Mouse (Mus musculus) midbrain, embryonic 16.5 days (tissue): ENCODE results near the gene Csdc2. TPM values are rescaled to one million over a fixed set of nuclear protein-coding genes. Genes with fewer than 3 reads are reported as not detected.
"Not testable (repeated sequence)": the region's sequence is repeated elsewhere in the genome, so short reads cannot be mapped to it uniquely, and the experiment has no call there.

Experiments used
- ATAC-seq: fragments of 200-750 bp; cut with Nextera tagmentation; 2 replicates; pipeline ENCODE4 v1.8.0; 2017; ENCODE audit warnings: moderate TSS enrichment
- H3K27ac ChIP-seq: fragments of 300-500 bp; sonication (generic); 2 replicates; pipeline ENCODE4 v1.5.1; 2014; ENCODE audit warnings: mild to moderate bottlenecking, low read length, mixed read lengths
- H3K27me3 ChIP-seq: fragments of 300-500 bp; sonication (generic); 2 replicates; pipeline ENCODE4 v1.6.1; 2014; ENCODE audit warnings: low read depth, low read length, mixed read lengths; ENCODE audit not compliant: control insufficient read depth, insufficient read depth
- H3K36me3 ChIP-seq: fragments of 300-500 bp; sonication (generic); 2 replicates; pipeline ENCODE4 v1.6.1; 2014; ENCODE audit warnings: mild to moderate bottlenecking, low read length, moderate library complexity, mixed read lengths; ENCODE audit not compliant: control insufficient read depth, insufficient read depth
- H3K4me1 ChIP-seq: fragments of 300-500 bp; sonication (generic); 2 replicates; pipeline ENCODE4 v1.6.1; 2014; ENCODE audit warnings: mild to moderate bottlenecking, low read length, mixed read lengths; ENCODE audit not compliant: control insufficient read depth, insufficient read depth
- H3K4me2 ChIP-seq: fragments of 300-500 bp; sonication (generic); 2 replicates; pipeline ENCODE4 v1.6.1; 2014; ENCODE audit warnings: mild to moderate bottlenecking, low read length, mixed read lengths
- H3K4me3 ChIP-seq: fragments of 300-500 bp; sonication (generic); 2 replicates; pipeline ENCODE4 v1.5.1; 2014; ENCODE audit warnings: low read depth, mild to moderate bottlenecking, low read length, moderate library complexity, mixed read lengths
- H3K9ac ChIP-seq: fragments of 300-500 bp; sonication (generic); 2 replicates; pipeline ENCODE4 v1.6.1; 2014; ENCODE audit warnings: low read depth, low read length, mixed read lengths
- H3K9me3 ChIP-seq: fragments of 300-500 bp; sonication (generic); replicated peaks from 2 replicates; pipeline ENCODE4 v1.6.1; 2014; ENCODE audit warnings: mild to moderate bottlenecking, low read length, mixed read lengths; ENCODE audit not compliant: control insufficient read depth, poor library complexity, severe bottlenecking
- WGBS: fragments of 180-500 bp; shearing (Covaris S2); extraction: QIAGEN DNeasy Blood & Tissue Kit; methylation state at CpG from one replicate; pipeline ENCODE4 v1.1.7; 2014; 5-methylcytosine and 5-hydroxymethylcytosine counted together
- polyA plus RNA-seq: library from polyadenylated mRNA; unstranded; fragments of >200 nt; fragmentation: Nextera tagmentation; extraction: Ambion mirVana; gene quantifications from 2 replicates; pipeline ENCODE4 v1.2.1, GENCODE M21; 2015

Gene Csdc2
- polyA plus RNA-seq, 1 experiment from 2014 or later = 293 TPM

DNA sequence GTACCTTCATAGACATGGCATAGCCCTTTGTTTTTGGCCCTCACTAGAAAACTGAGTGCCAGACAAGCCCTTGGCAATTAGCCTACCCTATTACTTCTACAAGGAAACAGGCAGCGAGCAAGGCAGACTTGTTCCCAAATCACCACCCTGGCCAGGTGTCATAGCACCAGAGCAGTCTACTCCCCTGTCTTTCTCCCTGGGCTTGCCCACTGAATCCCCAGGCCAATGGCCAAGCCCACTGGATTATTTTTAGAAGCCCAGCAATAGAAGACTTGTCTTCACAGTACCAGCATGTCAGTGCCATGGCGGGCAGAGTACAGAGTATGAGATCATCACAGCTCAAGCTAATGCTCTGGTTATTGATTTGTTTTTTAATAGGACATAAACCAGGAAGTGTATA, 37.8 kb upstream of the Csdc2 start:
- WGBS = 93% methylated on average over 2 of the region's 2 CpGs
- peaks cover 23% of the 10 kb centered on the region for H3K36me3 ChIP-seq
- no peak overlapping the region for H3K27ac ChIP-seq
- H3K9me3 ChIP-seq = no peaks in the 10 kb centered on the region
- no peak overlapping the region for H3K4me3 ChIP-seq
- H3K9ac ChIP-seq = no peak overlapping the region
- H3K27me3 ChIP-seq = no peaks in the 10 kb centered on the region
- no peak for ATAC-seq
- no peak overlapping the region for H3K4me2 ChIP-seq
- no peaks in the 10 kb centered on the region for H3K4me1 ChIP-seq

GRCm38 (mm10) chr15:81904939-81905338, 31.6 kb upstream of the Csdc2 start:
- no peak overlapping the region for H3K4me3 ChIP-seq
- H3K9ac ChIP-seq = no peak overlapping the region
- no peak overlapping the region for H3K4me2 ChIP-seq
- no peak overlapping the region for H3K27ac ChIP-seq
- no peaks in the 10 kb centered on the region for H3K4me1 ChIP-seq
- ATAC-seq = no peak
- WGBS = 37% methylated on average over 2 of the region's 2 CpGs
- H3K36me3 ChIP-seq = peaks cover 38% of the 10 kb centered on the region
- no peaks in the 10 kb centered on the region for H3K27me3 ChIP-seq
- H3K9me3 ChIP-seq = no peaks in the 10 kb centered on the region

DNA sequence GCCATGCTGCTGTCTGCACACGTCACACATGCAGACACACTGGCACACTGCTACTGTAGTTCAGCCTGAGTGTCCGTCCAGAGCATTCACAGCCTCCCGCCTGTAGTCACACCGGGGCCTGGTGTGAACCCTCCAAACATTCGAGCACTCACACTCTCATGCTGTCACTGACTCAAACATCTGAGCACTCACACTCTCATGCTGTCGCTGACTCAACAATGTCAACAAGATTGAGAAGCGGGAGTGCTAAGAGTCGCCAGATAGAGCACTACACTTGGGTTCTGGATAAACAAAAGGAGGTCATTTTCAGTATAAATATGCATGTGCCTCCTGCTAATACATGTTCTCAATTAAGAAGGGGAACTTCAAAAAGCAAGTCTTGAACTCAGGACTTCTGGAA, 28.6 kb upstream of the Csdc2 start:
- no peak for ATAC-seq

DNA sequence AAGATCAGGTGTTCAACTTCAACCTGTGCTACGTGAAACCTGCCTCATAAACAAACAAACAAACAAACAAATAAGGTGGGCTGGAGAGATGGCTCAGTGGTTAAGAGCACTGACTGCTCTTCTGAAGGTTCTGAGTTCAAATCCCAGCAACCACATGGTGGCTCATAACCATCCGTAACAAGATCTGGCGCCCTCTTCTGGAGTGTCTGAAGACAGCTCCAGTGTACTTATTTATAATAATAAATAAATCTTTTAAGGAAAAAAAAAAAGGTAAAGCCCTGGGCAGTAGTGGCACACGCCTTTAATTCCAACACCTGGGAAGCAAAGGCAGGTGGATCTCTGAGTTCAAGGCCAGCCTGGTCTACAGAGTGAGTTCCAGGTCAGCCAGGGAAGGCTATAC, 27.8 kb upstream of the Csdc2 start:
- WGBS = 94% methylated on average over 4 of the region's 4 CpGs
- not testable (repeated sequence) for H3K4me3 ChIP-seq, H3K27ac ChIP-seq, H3K4me1 ChIP-seq, H3K9me3 ChIP-seq, H3K9ac ChIP-seq, H3K4me2 ChIP-seq, ATAC-seq, H3K27me3 ChIP-seq
- peaks cover 45% of the 10 kb centered on the region for H3K36me3 ChIP-seq

More for the DNA sequence above, 28.6 kb upstream of the Csdc2 start:
- WGBS = 98% methylated on average over 8 of the region's 8 CpGs
- Histone ChIP-seq H3K4me1 (no peaks in the 10 kb centered on the region), H3K9ac (no peak overlapping the region), H3K4me3 (no peak overlapping the region), H3K4me2 (no peak overlapping the region), H3K27ac (no peak overlapping the region), H3K36me3 (peaks cover 44% of the 10 kb centered on the region), H3K9me3 (no peaks in the 10 kb centered on the region), H3K27me3 (no peaks in the 10 kb centered on the region)

GRCm38 (mm10) chr15:81912498-81912897, 24.1 kb upstream of the Csdc2 start:
- Histone ChIP-seq H3K9me3 (no peaks in the 10 kb centered on the region), H3K4me2 (no peak overlapping the region), H3K27me3 (no peaks in the 10 kb centered on the region), H3K4me1 (no peaks in the 10 kb centered on the region), H3K9ac (no peak overlapping the region), H3K27ac (no peak overlapping the region), H3K4me3 (no peak overlapping the region), H3K36me3 (peaks cover 46% of the 10 kb centered on the region)
- 76% methylated on average over 2 of the region's 2 CpGs for WGBS
- no peak for ATAC-seq

GRCm38 (mm10) chr15:81914668-81915067, 21.9 kb upstream of the Csdc2 start:
- WGBS = 89% methylated on average over 5 of the region's 5 CpGs
- H3K36me3 ChIP-seq = peaks cover 38% of the 10 kb centered on the region

DNA sequence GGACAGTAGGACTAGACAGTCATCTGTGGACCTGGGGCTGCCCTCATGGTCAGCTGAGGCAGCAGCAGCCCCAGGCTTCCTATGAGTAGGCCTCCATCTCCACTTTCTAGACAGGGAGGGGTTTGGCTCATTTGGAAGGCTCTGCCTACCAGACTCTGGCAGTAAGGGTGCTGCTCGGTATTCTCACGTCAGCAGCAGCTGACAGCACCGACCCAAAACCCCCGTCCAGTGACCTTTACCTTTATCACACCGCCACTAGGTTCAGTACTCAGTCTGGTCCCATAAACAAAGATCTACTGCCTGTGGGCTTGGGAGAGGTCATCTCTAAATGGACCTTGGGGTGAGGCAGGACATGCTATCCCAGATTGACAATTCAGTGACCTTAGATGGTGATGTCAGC, 20.9 kb upstream of the Csdc2 start:
- no peaks in the 10 kb centered on the region for H3K9me3 ChIP-seq
- ATAC-seq = no peak
- H3K4me2 ChIP-seq = no peak overlapping the region
- no peak overlapping the region for H3K27ac ChIP-seq
- H3K9ac ChIP-seq = no peak overlapping the region
- peaks cover 31% of the 10 kb centered on the region for H3K36me3 ChIP-seq
- H3K4me3 ChIP-seq = no peak overlapping the region
- WGBS = 92% methylated on average over 5 of the region's 5 CpGs
- H3K27me3 ChIP-seq = no peaks in the 10 kb centered on the region
- H3K4me1 ChIP-seq = no peaks in the 10 kb centered on the region

More at GRCm38 (mm10) chr15:81914668-81915067, 21.9 kb upstream of the Csdc2 start:
- Histone ChIP-seq H3K27ac (no peak overlapping the region), H3K4me2 (no peak overlapping the region), H3K27me3 (no peaks in the 10 kb centered on the region), H3K4me1 (no peaks in the 10 kb centered on the region), H3K9me3 (no peaks in the 10 kb centered on the region), H3K9ac (no peak overlapping the region), H3K4me3 (no peak overlapping the region)
- no peak for ATAC-seq

GRCm38 (mm10) chr15:81917201-81917600, 19.4 kb upstream of the Csdc2 start:
- no peak overlapping the region for H3K9ac ChIP-seq
- no peaks in the 10 kb centered on the region for H3K27me3 ChIP-seq
- WGBS = 95% methylated on average over 12 of the region's 12 CpGs
- H3K4me3 ChIP-seq = no peak overlapping the region
- no peak for ATAC-seq
- H3K4me2 ChIP-seq = no peak overlapping the region
- H3K9me3 ChIP-seq = no peaks in the 10 kb centered on the region
- no peaks in the 10 kb centered on the region for H3K4me1 ChIP-seq
- peaks cover 23% of the 10 kb centered on the region; the same call in 1 of the 2 replicates for H3K36me3 ChIP-seq
- no peak overlapping the region for H3K27ac ChIP-seq

DNA sequence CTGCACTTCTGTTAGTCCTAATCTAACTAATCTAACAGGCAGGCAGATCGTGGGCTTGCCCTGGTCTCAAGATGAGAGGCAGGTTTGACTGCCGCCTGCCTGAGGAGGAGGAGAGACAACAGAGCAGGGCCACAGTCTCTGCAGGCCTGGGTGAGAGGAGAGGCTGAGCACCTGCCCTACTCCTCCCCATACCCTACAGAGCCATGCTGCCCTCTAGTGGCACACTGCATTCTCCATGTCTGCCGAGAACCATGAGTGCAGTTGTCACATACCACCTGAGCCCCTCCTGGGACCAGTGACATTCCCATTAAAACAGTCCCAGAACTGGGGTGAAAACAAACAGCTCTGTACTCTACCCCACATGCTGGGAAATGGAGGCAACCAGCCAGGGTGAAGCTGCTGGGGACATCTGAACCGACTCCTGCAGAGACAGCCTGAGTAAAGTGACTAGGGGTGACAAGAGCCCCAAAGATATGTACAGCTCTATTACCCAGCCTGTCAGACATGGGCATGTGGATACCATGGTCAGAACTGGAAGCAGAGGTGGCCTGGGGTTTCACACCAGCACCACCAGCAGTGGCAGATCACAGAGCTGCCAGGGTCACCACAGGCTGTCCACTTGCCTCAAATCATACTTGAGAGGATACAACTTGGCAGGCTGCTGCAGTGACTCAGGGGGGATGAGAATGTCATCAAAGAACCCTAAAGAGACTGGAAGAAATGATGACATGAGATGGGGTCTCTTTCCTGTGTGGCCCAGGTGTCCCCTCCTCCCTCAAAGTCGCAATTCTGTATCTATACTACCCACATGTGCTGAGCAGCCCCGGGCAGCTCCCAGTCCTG, 18.7 kb upstream of the Csdc2 start:
- no peaks in the 10 kb centered on the region for H3K27me3 ChIP-seq
- no peak overlapping the region for H3K27ac ChIP-seq
- WGBS = 56% methylated on average over 6 of the region's 6 CpGs
- no peaks in the 10 kb centered on the region for H3K9me3 ChIP-seq
- H3K4me1 ChIP-seq = no peaks in the 10 kb centered on the region
- H3K4me2 ChIP-seq = no peak overlapping the region
- no peak overlapping the region for H3K9ac ChIP-seq
- ATAC-seq = no peak
- peaks cover 23% of the 10 kb centered on the region; the same call in 1 of the 2 replicates for H3K36me3 ChIP-seq
- no peak overlapping the region for H3K4me3 ChIP-seq
